Mouse (Mus musculus) megakaryocyte-erythroid progenitor cell, adult 5-6 weeks (primary cell): ENCODE results near the gene Tnfrsf23. TPM values are rescaled to one million over a fixed set of nuclear protein-coding genes. Genes with fewer than 3 reads are reported as not detected.

ENCODE experiments used
- ATAC-seq: replicated peaks from 2 replicates; pipeline ENCODE4 v1.8.0; 2016; ENCODE audit warnings: mild to moderate bottlenecking, inconsistent platforms; ENCODE audit not compliant: severe bottlenecking, poor library complexity, low FRiP score, low TSS enrichment
- total RNA-seq, 2 experiments: library from RNA; stranded (forward) in 1 of 2; stranded (reverse) in 1 of 2; fragments of 200-1000, 215-1000 nt in 1 of 2; fragments of >200 nt in 1 of 2; fragmentation: Nextera tagmentation in 1 of 2; gene quantifications; 2 replicates each; pipeline ENCODE4 v1.2.3; 2014 to 2017

The Tnfrsf23 gene
- total RNA-seq (2014; fragmentation: Nextera tagmentation) (not detected in 2 replicates), total RNA-seq (2017) (0.80 TPM in 1 of 2 replicates, not detected in the other)

DNA sequence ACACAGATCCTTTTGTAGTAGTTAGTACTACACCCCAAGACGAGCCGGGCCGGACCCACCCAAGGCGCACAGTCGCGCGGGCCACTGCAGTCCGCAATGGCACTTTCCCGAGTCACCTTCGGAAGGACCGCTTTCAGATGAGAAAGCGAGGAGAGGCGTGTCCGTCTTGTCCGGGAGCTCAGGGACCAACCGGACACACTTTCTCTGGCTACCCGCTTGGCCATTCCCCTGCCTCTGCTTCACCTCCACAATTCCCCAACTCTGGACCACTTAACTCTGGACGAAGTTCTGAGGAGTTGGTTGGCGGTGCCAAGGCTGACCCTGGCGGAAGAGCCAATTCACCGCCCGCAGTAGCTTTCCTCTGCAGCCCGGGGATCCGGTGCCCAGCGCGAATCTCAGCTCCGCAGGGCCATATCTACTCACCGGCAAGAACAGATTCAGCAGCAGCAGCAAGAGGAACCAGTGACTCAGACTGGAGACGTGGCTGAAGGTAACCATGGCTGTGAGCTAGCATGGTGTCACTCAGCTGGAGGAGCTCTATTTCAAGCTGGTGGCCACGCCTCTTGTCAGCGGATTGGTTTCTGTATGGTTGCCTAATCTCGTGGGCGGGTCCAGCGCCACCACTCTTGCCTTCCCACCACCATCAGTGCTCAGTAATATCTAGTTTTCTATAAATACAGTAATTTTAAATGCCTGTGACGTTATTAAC is at the start of gene Tnfrsf23:
Tnfrsf23 (minus strand) TSS at position 514 of the 709 bp plus-strand sequence.
- ATAC-seq = peak; percentile 99

DNA sequence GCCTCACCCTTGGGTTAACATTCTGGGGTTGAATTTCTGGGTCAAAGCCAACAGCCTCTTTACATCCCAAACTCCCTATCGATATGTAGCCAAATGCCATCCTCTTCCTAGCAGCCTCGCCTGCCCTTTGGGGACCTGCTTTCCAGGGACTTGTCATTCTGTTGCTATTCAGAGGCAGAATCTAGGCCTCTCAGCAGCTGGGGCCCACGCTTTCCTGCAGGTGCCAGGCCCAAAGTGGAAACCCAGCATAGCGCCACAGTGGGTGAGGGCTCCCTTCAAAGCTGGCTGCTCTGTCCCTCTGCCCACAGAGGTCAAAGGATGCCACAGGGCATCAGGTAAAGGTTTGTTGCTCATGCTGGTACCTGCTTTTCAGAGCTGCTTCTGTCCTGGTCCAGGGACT is 48.1 kb upstream of the Tnfrsf23 start:
- ATAC-seq = no peak

GRCm38 (mm10) chr7:143729886-143730285 is 44.2 kb upstream of the Tnfrsf23 start:
- no peak for ATAC-seq

DNA sequence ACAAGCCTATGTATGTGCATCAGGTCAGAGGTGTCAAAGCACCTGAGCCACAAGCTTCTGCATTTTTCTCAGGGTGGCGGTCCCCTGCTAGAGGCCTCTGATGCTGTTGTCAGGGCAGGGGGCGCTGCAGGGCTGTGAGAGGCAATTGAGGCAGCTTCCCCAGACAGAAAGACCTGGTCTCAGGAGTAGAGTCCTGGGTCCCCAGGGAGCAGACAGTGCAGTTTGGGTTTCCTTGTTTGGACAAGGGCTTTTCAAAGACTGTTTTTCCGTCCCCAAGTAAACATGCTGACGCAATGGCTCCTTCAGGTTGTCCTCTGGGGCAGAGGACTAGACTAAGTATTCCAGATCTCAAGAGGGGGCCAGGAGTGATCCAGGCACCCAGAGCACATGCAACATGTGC is 40.7 kb upstream of the Tnfrsf23 start:
- no peak for ATAC-seq

GRCm38 (mm10) chr7:143723841-143724240 is 38.2 kb upstream of the Tnfrsf23 start:
- no peak for ATAC-seq

DNA sequence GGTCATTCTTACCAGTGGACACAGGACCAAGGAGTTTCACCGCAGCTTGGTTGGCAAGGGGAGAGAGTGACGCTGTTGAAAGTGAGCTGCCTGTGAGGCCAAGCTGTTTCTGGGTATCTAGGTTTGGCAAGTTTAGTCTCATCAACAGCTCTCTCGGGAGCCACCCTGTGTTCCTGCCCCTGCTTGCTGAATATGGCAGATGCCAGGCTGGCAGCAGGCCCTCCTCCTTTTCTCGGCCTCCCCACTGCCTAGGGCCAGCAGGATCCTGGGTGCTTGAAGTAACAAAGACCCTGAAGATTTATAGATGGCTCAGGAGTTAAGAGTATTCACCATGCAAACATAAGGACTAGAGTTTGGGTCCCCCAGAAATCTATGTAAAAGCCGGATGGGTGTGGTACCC is 37.0 kb upstream of the Tnfrsf23 start:
- ATAC-seq = no peak

DNA sequence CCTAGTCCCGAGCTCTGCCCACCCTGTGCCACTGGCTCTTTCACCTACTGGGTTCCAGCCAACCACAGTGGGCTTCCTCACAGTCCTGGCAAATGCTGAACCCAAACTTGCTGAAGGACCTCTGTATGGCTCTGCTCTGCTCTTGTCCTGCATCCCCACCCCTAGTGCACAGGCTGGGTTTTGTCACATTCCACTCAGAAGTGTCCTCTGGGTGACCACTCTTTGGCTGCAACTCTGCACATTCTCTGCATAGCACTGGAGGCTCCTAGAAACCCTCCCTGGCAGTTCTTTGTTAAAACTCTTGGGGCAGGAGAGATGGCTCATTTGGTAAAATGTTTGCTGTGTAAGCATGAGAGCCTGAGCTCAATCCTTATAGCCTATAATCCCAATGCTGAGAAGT is 32.1 kb upstream of the Tnfrsf23 start:
- ATAC-seq = no peak

- ATAC-seq = no peak
Observed at GRCm38 (mm10) chr7:143713421-143713820, 27.7 kb upstream of the Tnfrsf23 start.

DNA sequence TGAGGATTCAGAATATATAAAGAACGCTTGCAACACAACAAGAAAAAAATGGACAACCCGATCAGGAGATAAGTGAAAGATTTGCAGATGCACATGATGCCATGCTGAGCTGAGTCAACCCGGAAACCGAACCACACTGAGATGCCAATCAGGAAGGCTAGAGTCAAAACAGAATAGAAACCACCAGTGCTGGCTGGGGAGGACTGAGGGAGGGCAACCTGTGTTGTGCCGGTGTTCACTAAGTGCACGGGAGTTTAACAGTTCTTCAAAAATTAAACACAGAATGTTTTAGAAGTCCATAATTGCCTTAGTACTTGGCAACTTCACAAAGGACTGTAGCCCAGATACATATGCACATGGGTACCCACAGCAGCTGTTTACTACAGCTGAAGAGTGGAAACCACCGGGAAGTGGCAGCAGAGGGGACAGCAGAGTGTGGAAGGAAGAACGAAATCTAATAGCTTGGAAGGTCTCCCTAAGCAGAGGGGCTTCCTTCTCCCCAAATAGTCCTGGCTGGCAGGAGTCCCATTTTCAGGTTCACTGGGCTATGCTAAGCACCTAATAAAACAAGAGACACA is 27.2 kb upstream of the Tnfrsf23 start:
- no peak for ATAC-seq

- ATAC-seq = no peak
Observed at GRCm38 (mm10) chr7:143712023-143712422, 26.4 kb upstream of the Tnfrsf23 start.

DNA sequence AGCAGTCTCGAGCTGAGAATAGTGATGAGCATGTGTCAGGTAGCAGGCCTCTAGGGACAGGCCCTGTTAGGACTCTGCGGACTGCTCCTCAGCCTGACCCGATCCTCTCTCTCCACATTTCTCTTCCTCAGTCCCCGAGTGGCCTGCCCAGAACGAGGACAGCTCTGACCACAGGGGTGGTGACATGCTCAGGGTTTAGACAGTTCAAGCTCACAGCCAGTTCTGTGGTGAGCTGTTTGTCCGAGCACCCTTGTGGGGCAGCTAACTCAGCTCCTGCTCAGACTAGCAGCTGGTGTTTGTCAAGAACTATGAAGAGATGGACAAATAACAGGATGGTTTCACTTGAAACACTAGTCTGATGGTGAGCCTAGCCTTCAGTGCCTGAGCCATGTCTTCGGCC is 25.7 kb upstream of the Tnfrsf23 start:
- no peak for ATAC-seq

- ATAC-seq = no peak
Observed at GRCm38 (mm10) chr7:143709395-143709794, 23.7 kb upstream of the Tnfrsf23 start.

DNA sequence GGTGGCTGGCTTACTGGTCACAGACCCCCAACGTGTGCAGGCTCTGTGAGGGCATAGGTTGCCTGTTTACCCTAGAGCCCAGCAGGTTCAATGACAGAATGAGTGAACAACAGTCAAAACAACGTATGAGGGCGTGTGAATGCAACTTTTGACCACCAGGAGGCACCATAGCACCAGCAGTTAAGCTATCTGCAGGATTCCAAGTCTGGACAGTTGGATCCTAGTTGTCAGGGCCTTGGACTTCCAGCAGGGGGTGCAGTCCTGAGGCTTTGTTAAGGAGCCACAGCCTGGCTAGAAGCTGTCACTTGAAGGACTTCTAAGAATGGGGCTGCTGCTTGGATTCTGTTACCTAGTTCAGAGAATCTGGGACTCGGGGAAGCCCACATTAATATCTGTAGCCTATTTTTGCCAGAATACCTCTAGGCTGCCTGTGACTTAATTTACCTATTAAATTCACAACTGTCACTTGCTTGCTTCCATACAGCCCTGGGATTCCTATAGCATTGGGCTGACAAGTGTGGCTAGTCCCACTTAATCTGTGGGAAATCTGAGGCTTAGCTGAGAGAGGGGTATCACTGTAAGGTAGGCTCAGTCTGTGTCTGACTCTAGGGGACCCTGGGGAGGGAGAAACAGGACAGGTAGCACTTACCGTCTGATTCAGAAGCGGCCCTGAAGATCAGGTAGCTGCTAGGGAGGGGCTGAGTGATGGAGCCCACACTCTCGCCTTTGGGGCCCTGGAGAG is 21.2 kb upstream of the Tnfrsf23 start:
- ATAC-seq = peak; percentile 90

- ATAC-seq = peak; percentile 66
Observed at GRCm38 (mm10) chr7:143696140-143696539, 10.5 kb upstream of the Tnfrsf23 start.

DNA sequence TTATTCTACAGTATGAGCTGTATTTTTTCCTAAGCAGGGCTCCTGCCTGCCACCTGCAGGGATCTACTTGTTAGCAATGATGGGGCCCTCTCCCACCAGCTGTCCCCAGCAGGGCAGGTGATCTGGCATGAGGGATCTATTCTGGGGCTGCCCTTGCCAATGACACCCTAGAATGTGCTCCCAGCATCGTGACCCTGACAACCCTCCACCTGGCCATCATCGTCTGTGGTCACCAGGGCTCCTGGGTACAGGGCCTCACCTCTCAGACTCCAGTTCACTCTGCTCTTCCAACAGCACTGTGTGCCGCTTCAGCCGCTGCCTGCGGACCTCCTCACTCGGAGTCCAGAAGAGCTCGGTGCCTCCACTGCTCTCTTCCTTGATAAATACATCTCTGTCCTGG is 8.9 kb upstream of the Tnfrsf23 start:
- no peak for ATAC-seq

GRCm38 (mm10) chr7:143692746-143693510 is 7.3 kb upstream of the Tnfrsf23 start:
- no peak for ATAC-seq

GRCm38 (mm10) chr7:143691909-143692308 is 6.2 kb upstream of the Tnfrsf23 start:
- ATAC-seq = no peak

DNA sequence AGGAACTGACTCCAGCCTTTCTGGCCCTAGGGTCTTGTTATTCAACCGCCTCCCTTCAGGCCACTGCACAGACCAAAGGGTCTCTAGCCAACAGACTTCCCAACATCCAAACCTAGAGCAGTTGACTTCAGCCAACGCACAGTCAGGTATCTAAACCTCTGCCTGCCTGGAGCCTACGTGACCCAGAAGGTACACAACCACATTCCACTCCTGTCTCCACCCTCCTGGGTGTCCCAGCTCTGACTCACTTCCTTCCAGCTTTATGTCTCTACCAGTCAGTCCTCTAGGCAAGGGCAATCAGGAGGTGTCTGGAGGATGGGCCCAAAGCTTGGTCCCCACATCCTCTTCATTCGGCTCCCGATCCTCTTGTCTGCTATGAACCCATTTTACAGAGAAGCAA is 5.5 kb upstream of the Tnfrsf23 start:
- no peak for ATAC-seq

DNA sequence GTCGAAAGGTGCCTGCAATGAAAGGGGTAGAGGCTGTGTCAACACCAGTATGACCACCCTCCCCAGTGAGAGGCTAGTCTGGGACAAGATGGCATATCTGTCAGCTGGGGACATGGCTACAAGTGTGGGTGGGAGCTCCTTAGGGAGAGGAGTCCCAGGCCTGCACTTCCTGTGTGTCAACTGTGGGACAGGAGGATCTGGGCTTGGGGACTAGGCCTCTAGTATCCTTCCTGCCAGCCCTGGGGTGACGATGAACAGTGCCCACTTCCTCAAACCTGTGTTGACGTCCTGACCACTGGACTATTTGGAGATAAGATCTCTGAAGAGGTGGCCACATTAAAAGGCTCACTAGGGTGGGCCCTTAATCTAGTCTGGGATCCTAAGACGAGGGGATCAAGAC is 4.3 kb upstream of the Tnfrsf23 start:
- no peak for ATAC-seq

GRCm38 (mm10) chr7:143689481-143689880 is 3.8 kb upstream of the Tnfrsf23 start:
- ATAC-seq = no peak
